Mouse (Mus musculus) ZHBTc4 (cell line): ENCODE measurements around the gene Rps6ka3.

Source experiments
- DNase-seq: peaks from one replicate; pipeline ENCODE4 v3.0.0-alpha.2; 2011; ENCODE audit warnings: low read depth, low spot score

Gene Rps6ka3

GRCm38 (mm10) chrX:159210007-159210406 is at the start of gene Rps6ka3:
Gene Rps6ka3, plus strand, starts transcription at chrX:159210307.
- no peak for DNase-seq

- no peak for DNase-seq
Observed at GRCm38 (mm10) chrX:159169200-159169599, 40.9 kb upstream of the Rps6ka3 start.

- no peak for DNase-seq
Observed at GRCm38 (mm10) chrX:159171579-159171978, 38.5 kb upstream of the Rps6ka3 start.

GRCm38 (mm10) chrX:159191581-159191980 is 18.5 kb upstream of the Rps6ka3 start:
- no peak for DNase-seq

- DNase-seq, result no peak
Observed at GRCm38 (mm10) chrX:159199495-159199894, 10.6 kb upstream of the Rps6ka3 start.

DNA sequence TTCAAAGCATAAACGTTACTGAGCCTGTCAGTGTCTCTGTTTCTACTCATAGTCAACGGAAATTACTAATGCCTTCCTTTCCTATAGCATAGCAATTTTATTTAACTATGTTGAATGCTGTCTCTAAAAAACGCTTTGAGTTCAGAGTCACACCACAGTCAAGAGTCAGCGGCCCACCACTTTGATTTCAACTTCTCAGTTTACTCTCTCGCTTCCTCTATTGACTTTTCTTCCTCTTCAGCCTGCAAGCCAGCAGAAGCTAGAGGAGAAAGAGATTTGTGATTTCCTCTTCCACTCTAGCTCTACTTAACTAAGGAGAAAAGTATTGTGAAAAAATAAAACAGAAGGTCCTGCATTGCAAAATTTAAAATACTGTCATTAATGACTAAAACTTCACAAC is 10.0 kb upstream of the Rps6ka3 start:
- no peak for DNase-seq

GRCm38 (mm10) chrX:159210892-159211583 is 931 bp downstream of the Rps6ka3 start:
- DNase-seq, result no peak

GRCm38 (mm10) chrX:159215253-159215652 is 5.1 kb downstream of the Rps6ka3 start:
- no peak for DNase-seq

GRCm38 (mm10) chrX:159222474-159222873 is 12.4 kb downstream of the Rps6ka3 start:
- DNase-seq, result no peak

GRCm38 (mm10) chrX:159237275-159237674 is 27.2 kb downstream of the Rps6ka3 start:
- no peak for DNase-seq

GRCm38 (mm10) chrX:159254001-159254884 is 44.1 kb downstream of the Rps6ka3 start:
- peak; percentile 67 for DNase-seq

- DNase-seq, result peak; percentile 93
Observed at GRCm38 (mm10) chrX:159255123-159255978, 45.2 kb downstream of the Rps6ka3 start.

DNA sequence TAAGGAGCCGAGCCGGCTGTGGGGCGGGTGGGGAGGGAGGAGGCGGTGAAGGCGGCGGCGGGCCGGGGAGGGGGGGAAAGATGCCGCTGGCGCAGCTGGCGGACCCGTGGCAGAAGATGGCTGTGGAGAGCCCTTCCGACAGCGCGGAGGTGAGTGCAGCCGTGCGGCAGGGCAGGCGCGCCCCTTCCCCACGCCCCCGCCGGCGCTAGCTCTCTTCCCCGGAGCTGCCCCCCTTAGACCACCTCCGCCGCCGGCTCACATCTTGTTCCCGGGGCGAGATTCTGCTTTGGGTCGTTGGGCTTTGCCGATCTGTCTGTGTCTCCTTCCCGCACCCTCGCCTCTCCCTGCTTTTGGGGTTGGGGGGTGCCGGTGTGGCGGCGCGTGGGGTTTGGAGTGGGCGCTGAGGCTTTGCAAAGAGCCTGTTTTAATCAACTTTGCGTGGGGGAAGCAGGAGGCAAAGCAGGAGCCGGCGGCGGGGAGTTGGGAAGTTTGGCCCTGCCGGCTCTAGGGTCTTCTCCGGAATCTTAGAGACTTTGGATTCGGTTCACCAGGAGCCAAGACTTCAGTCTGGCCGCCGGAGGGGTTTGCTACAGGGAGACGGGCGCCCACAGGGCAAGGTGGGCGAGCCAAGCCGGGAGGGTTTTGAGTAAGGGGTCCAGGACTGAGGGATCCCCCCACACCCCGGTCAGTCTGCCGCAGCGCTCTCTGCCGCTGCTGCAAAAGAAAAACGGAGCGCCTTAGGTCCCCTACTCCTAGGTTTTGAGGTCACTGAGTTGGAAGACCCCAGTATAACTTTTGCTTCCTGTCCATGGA is 46.1 kb downstream of the Rps6ka3 start:
- no peak for DNase-seq

DNA sequence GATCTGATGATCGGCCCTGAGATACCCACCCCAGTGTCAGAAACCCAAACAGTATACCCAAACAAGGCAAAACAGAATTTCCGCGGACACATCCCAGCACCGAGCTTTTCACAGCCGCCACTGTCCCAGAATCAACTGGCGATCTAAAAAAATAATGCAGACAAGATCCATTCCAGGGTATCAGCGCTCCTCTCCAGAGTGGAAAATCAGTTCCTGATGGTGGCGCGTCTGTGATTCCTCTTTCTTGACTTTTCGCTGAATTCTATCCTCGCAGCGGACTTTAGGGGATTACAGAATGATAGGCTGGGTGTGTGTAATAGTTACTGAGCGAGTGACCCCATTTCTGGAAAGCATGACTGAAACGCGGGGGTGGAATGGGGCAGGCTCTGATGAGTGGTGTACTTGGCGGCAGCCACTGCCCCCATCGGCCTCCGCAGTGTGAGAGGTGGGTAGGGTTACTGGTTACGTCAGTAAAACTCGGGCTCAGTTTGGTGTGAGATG is 46.9 kb downstream of the Rps6ka3 start:
- peak; percentile 26 for DNase-seq

DNA sequence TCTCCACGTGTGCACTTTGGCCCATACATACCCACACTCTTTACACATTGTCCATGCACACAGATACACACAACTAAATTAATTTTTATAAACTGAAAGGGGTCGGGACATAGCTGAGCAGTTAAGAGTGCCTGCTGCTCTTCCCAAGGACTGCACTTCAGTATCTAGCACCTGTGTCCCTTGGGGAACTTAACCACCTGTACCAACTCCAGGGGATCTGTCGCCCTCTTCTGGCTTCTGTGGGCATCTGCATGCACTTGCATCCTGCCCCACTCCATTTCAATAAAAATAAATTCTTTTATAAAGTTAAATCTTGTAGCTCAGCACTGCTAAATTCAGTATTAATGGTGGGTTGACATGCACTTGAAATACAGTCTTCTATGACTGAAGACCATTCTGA is 54.6 kb downstream of the Rps6ka3 start:
- peak; percentile 58 for DNase-seq

DNA sequence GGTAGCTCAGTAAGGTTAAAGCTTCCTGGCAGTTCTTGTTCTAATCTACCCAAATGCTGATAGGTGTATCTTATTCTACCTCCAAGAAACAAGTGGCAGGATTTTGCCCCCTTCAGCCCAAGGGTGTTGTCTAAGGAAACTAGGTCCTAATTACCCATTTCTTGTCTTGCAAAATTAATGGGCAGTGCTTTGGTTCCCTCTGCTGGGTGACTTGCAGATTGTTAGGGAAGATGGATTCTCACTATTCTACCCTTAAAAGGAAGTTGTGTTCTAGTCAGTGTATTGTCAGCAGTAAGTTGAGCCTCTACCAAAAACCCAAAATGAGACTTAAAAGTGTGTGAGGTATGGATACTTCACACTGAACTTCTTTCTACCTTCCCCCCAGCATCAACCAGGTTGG is 59.0 kb downstream of the Rps6ka3 start:
- peak; percentile 27 for DNase-seq

- DNase-seq, result peak; percentile 34
Observed at GRCm38 (mm10) chrX:159286765-159287164, 76.7 kb downstream of the Rps6ka3 start.

- DNase-seq, result no peak
Observed at GRCm38 (mm10) chrX:159295879-159296278, 85.8 kb downstream of the Rps6ka3 start.

DNA sequence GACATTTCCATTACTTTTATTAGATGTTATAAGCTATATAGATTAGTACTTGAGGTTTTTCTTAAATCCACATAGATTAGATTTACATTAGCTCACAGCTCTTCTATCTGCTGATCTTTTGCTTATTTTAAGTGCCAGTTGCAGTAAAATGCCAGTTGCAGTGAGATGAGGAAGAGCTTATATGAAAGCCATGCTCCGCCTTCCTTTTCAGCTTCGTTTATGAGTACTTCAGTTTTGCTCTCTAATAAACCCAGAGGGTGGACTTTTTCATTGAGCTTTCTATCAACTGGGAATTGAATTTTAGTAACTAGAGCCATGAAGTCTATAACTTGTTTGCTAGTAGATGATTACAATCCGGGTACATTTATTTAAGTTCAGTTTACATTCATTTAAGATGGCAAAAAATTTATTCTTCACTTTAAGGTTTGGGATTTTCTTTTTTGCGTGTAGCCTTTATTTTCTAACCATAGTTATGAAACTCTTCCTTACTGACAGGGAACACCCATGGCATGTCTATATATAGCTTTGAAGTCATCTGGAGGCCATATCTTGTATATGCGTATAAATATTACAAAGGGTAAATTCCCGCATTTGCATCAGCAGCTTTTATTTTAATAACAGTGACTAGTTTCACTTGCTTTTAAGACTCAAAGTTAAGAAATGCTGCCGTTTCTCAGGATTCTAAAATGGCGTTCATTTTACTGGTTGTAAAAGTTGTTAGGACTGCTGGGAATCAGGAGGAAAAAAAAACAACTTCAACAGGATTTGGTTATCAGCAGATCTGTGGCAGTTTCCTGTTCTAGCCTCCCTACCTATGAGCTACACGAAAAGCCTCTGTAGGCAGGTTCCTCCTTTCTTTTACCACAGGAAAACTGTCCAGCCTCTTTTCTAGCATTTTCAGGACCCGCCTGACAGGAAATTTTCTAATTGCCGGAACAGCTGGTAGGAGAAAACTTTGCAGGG is 92.5 kb downstream of the Rps6ka3 start:
- DNase-seq, result no peak

GRCm38 (mm10) chrX:159315293-159315692 is 105.2 kb downstream of the Rps6ka3 start:
- DNase-seq, result no peak
